Mouse (Mus musculus) midbrain, embryonic 11.5 days (tissue): ENCODE measurements at regions not wholly inside any gene's neighbourhood (a gene's known extent, or its start where the extent isn't known, plus 50 kb on each side); places are given as distances from the start of the nearest gene placed in this dataset.

Experiments
- ATAC-seq: fragments of 200-750 bp; cut with Nextera tagmentation; 2 replicates; pipeline ENCODE4 v1.8.0; 2017; ENCODE audit warnings: moderate TSS enrichment, moderate library complexity; ENCODE audit not compliant: low FRiP score
- DNase-seq: peaks from one replicate; pipeline ENCODE4 v3.0.0; 2015; ENCODE audit warnings: low spot score; ENCODE audit errors: missing footprints
- H3K27ac ChIP-seq: fragments of 300-500 bp; sonication (generic); 2 replicates; pipeline ENCODE4 v1.5.1; 2014; ENCODE audit warnings: low read depth, low read length
- H3K27me3 ChIP-seq: fragments of 300-500 bp; sonication (generic); 2 replicates; pipeline ENCODE4 v1.6.1; 2014; ENCODE audit warnings: mild to moderate bottlenecking, low read length, moderate library complexity, mixed read lengths; ENCODE audit not compliant: control insufficient read depth, insufficient read depth
- H3K36me3 ChIP-seq: fragments of 300-500 bp; sonication (generic); 2 replicates; pipeline ENCODE4 v1.6.1; 2014; ENCODE audit warnings: mild to moderate bottlenecking, low read length, moderate library complexity, mixed read lengths; ENCODE audit not compliant: control insufficient read depth, insufficient read depth
- H3K4me1 ChIP-seq: fragments of 300-500 bp; sonication (generic); 2 replicates; pipeline ENCODE4 v1.6.1; 2014; ENCODE audit warnings: low read length; ENCODE audit not compliant: control insufficient read depth, insufficient read depth
- H3K4me2 ChIP-seq: fragments of 300-500 bp; sonication (generic); 2 replicates; pipeline ENCODE4 v1.6.1; 2014; ENCODE audit warnings: mild to moderate bottlenecking, moderate library complexity
- H3K4me3 ChIP-seq: fragments of 300-500 bp; sonication (generic); 2 replicates; pipeline ENCODE4 v1.5.1; 2014; ENCODE audit warnings: low read depth, low read length
- H3K9ac ChIP-seq: fragments of 300-500 bp; sonication (generic); 2 replicates; pipeline ENCODE4 v1.6.1; 2014; ENCODE audit warnings: low read length
- H3K9me3 ChIP-seq: fragments of 300-500 bp; sonication (generic); 2 replicates; pipeline ENCODE4 v1.6.1; 2016; ENCODE audit warnings: low read length; ENCODE audit not compliant: control insufficient read depth
- WGBS: fragments of 180-500 bp; shearing (Covaris S2); extraction: QIAGEN DNeasy Blood & Tissue Kit; methylation state at CpG from one replicate; pipeline ENCODE4 v1.1.7; 2014; 5-methylcytosine and 5-hydroxymethylcytosine counted together

DNA sequence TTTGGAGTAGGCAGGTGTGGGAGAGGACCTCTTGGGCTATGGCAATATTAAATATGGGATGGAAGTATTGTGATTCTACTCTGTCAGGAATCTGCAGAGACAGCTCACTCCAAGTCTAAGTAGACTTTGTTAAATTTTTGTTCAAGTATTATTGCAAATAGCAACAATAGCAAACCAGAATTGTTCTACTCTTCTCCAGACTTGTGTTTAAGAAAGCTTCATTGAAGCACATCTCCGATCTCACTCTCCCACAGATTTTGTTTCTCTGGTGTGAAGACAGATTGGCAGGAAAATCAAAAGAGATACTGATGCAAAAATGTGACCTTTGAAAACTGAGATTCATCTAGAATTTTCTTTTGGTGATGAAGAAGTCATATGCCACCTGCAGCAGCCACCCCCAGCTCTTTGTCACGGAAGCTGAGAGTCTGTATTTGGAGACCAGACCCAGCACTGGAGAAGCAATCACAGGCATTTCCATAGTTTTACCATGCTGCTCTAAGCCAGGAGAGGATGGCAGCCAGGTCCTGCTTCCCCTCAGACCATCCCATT is 70.2 kb upstream of the Zfp280d start:
- Histone ChIP-seq H3K27me3 (no peaks in the 10 kb centered on the region), H3K4me3 (no peak overlapping the region), H3K4me1 (no peaks in the 10 kb centered on the region), H3K36me3 (no peaks in the 10 kb centered on the region), H3K4me2 (no peak overlapping the region), H3K27ac (no peak overlapping the region), H3K9me3 (no peaks in the 10 kb centered on the region), H3K9ac (no peak overlapping the region)
- DNase-seq (peak; percentile 67), ATAC-seq (no peak)
- 77% methylated on average over 2 of the region's 2 CpGs for WGBS

DNA sequence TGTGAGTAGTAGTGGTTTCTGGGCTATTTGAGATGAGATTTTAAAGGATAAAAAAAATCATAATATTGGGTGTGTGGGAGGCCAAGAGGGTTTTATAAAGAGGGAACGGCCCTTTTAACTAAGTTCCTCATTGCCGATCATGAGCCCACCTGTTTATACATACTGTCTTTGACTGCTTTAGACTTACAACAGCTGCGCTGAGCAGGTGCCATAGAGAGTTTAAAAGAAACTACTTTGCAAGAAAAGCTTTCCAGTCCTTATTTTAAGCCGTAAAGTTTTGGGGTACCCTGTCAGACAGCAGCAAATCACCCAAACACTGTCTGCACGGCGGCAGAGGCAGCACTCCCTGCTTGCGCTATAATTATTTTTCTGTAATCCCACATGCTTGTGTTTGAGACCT is 68.8 kb upstream of the Zfp280d start:
- Histone ChIP-seq H3K36me3 (no peaks in the 10 kb centered on the region), H3K4me2 (no peak overlapping the region), H3K27me3 (no peaks in the 10 kb centered on the region), H3K9ac (no peak overlapping the region), H3K27ac (no peak overlapping the region), H3K4me1 (no peaks in the 10 kb centered on the region), H3K9me3 (no peaks in the 10 kb centered on the region), H3K4me3 (no peak overlapping the region)
- WGBS: 93% methylated on average over 7 of the region's 7 CpGs
- peak; percentile 49 for DNase-seq
- no peak for ATAC-seq

DNA sequence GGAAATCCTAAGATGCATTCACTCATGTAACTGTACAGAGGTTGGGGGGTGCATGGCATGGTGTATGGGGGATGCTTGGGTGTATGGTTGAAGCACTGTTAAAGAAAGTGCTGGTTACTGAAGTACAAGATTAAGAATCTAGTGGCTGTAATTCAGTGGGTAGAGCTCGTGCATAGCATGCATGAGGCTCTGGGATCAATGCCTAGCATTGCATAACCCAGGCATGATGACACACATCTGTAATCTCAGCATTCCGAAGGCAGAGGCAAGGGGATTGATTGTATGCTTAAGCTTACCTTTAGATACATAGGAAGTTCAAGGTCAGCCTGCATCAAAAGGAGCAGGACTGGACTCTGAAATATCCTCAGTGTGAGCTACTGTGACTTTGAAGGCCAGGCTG is 67.7 kb upstream of the Zfp280d start:
- 89% methylated on average over 2 of the region's 2 CpGs for WGBS
- no peaks in the 10 kb centered on the region for H3K36me3 ChIP-seq

DNA sequence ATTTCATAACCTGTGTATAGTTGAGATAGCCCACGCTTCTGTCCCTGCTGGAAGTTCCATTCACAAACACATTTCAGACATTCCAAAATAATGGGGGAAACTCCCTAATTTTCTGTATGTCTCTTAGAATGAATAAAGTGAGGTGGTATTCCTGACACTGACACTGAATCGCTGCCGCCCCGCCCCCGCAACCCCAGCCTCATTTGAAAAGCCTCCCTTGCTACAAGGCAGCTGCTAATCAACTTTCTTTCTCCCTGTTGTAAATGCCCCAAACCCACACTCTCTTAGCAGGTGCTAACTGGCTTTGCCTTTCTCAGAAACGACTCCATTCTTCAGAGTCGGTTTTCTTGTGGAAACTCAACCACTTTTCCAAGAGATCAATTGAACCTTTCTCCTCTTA is 66.4 kb upstream of the Zfp280d start:
- Histone ChIP-seq H3K9ac (no peak overlapping the region), H3K36me3 (no peaks in the 10 kb centered on the region), H3K27ac (no peak overlapping the region), H3K4me3 (no peak overlapping the region), H3K9me3 (no peaks in the 10 kb centered on the region), H3K27me3 (no peaks in the 10 kb centered on the region), H3K4me1 (no peaks in the 10 kb centered on the region), H3K4me2 (no peak overlapping the region)
- 64% methylated on average over 7 of the region's 7 CpGs for WGBS
- no peak for DNase-seq
- no peak for ATAC-seq

More for the DNA sequence above, 67.7 kb upstream of the Zfp280d start:
- ATAC-seq (no peak), DNase-seq (peak; percentile 73)
- Histone ChIP-seq H3K9me3 (no peaks in the 10 kb centered on the region), H3K4me3 (no peak overlapping the region), H3K27me3 (no peaks in the 10 kb centered on the region), H3K4me2 (no peak overlapping the region), H3K27ac (no peak overlapping the region), H3K9ac (no peak overlapping the region), H3K4me1 (no peaks in the 10 kb centered on the region)

- ATAC-seq (no peak), DNase-seq (no peak)
- Histone ChIP-seq H3K36me3 (no peaks in the 10 kb centered on the region), H3K9me3 (no peaks in the 10 kb centered on the region), H3K4me1 (no peaks in the 10 kb centered on the region), H3K27ac (no peak overlapping the region), H3K4me2 (no peak overlapping the region), H3K9ac (no peak overlapping the region), H3K4me3 (no peak overlapping the region), H3K27me3 (no peaks in the 10 kb centered on the region)
- 64% methylated on average over 11 of the region's 11 CpGs for WGBS
Observed at GRCm38 (mm10) chr9:72217296-72218028, 57.2 kb upstream of the Zfp280d start.

GRCm38 (mm10) chr9:72218736-72219135 is 55.9 kb upstream of the Zfp280d start:
- peak; percentile 42; the same call in 1 of the 2 replicates for ATAC-seq
- Histone ChIP-seq H3K4me3 (no peak overlapping the region), H3K4me2 (no peak overlapping the region), H3K9ac (no peak overlapping the region), H3K27ac (no peak overlapping the region), H3K4me1 (no peaks in the 10 kb centered on the region), H3K36me3 (no peaks in the 10 kb centered on the region), H3K27me3 (no peaks in the 10 kb centered on the region), H3K9me3 (no peaks in the 10 kb centered on the region)
- DNase-seq: no peak
- WGBS: 42% methylated on average over 7 of the region's 7 CpGs

DNA sequence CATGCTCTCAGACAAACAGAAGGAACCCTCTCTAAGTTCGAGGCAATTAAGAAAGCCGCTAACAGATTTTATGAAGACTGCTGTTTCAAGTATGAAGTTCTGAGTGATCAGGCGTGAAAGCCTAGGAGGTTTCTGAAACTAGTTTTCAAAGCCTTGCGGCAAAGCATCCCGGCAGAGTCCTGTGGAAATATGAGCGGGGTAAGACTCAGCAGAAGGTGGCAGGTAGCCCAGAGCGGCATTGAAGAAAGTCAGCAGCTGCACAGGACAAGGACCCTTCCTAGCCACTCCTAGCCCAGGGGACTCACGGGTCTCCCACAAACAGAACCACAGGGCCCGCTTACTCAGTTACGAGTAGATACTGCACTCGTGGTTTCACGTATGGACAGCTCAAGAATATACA is 54.8 kb upstream of the Zfp280d start:
- no peak for ATAC-seq
- no peak for DNase-seq
- Histone ChIP-seq H3K4me3 (no peak overlapping the region), H3K27ac (no peak overlapping the region), H3K36me3 (no peaks in the 10 kb centered on the region), H3K27me3 (no peaks in the 10 kb centered on the region), H3K9me3 (no peaks in the 10 kb centered on the region), H3K4me2 (no peak overlapping the region), H3K4me1 (no peaks in the 10 kb centered on the region), H3K9ac (no peak overlapping the region)
- WGBS: 91% methylated on average over 12 of the region's 12 CpGs

DNA sequence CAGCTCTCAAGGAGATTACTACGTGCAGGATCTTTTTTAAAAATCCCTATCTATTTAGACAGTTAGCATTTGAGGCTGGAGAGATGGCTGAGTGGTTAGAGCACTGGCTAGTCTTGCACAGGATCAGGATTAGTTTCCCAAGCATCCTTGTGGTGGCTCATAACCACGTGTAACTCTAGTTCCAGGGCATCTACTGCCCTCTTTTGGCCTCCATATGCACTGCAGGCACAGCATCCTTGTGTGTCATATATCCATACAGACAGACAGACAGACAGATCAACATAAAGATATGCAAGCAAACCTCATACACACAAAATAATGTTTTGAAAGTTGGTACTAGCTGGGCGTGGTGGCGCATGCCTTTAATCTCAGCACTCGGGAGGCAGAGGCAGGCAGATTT is 53.3 kb upstream of the Zfp280d start:
- H3K4me1 ChIP-seq: no peaks in the 10 kb centered on the region
- DNase-seq (no peak), ATAC-seq (no peak)
- H3K27me3 ChIP-seq: no peaks in the 10 kb centered on the region
- H3K9me3 ChIP-seq: no peaks in the 10 kb centered on the region
- no peak overlapping the region for H3K27ac ChIP-seq
- no peak overlapping the region for H3K4me2 ChIP-seq
- H3K4me3 ChIP-seq: no peak overlapping the region
- no peaks in the 10 kb centered on the region for H3K36me3 ChIP-seq
- WGBS: 81% methylated on average over 5 of the region's 5 CpGs
- no peak overlapping the region for H3K9ac ChIP-seq
